Mouse (Mus musculus) C2C12 (cell line): ENCODE measurements around the gene Ccdc146.

Experiments
- CTCF ChIP-seq: IDR thresholded peaks from one replicate; pipeline ENCODE4 v1.5.1; 2011; ENCODE audit not compliant: control insufficient read depth, insufficient read depth, insufficient read length
- MAX ChIP-seq: IDR thresholded peaks from one replicate; pipeline ENCODE4 v1.6.1; 2011; ENCODE audit warnings: mild to moderate bottlenecking, control low read depth
- MYOD1 ChIP-seq: IDR thresholded peaks from one replicate; pipeline ENCODE4 v1.6.1; 2011; ENCODE audit warnings: low read depth; ENCODE audit not compliant: control insufficient read depth, insufficient read length
- USF1 ChIP-seq: IDR thresholded peaks from one replicate; pipeline ENCODE4 v1.6.1; 2011; ENCODE audit warnings: low read depth, mild to moderate bottlenecking, control low read depth, moderate library complexity

GRCm38 (mm10) chr5:21288658-21289435, 135.6 kb downstream of the Ccdc146 start:
- TF ChIP-seq MAX (no peak), CTCF (no peak), MYOD1 (no peak), USF1 (no peak)
